Mouse (Mus musculus) midbrain, embryonic 16.5 days (tissue): ENCODE results near the gene Farsb. TPM values are rescaled to one million over a fixed set of nuclear protein-coding genes. Genes with fewer than 3 reads are reported as not detected.

Source experiments
- ATAC-seq: fragments of 200-750 bp; cut with Nextera tagmentation; 2 replicates; pipeline ENCODE4 v1.8.0; 2017; ENCODE audit warnings: moderate TSS enrichment
- H3K27ac ChIP-seq: fragments of 300-500 bp; sonication (generic); 2 replicates; pipeline ENCODE4 v1.5.1; 2014; ENCODE audit warnings: mild to moderate bottlenecking, low read length, mixed read lengths
- H3K27me3 ChIP-seq: fragments of 300-500 bp; sonication (generic); 2 replicates; pipeline ENCODE4 v1.6.1; 2014; ENCODE audit warnings: low read depth, low read length, mixed read lengths; ENCODE audit not compliant: control insufficient read depth, insufficient read depth
- H3K36me3 ChIP-seq: fragments of 300-500 bp; sonication (generic); 2 replicates; pipeline ENCODE4 v1.6.1; 2014; ENCODE audit warnings: mild to moderate bottlenecking, low read length, moderate library complexity, mixed read lengths; ENCODE audit not compliant: control insufficient read depth, insufficient read depth
- H3K4me1 ChIP-seq: fragments of 300-500 bp; sonication (generic); 2 replicates; pipeline ENCODE4 v1.6.1; 2014; ENCODE audit warnings: mild to moderate bottlenecking, low read length, mixed read lengths; ENCODE audit not compliant: control insufficient read depth, insufficient read depth
- H3K4me2 ChIP-seq: fragments of 300-500 bp; sonication (generic); 2 replicates; pipeline ENCODE4 v1.6.1; 2014; ENCODE audit warnings: mild to moderate bottlenecking, low read length, mixed read lengths
- H3K4me3 ChIP-seq: fragments of 300-500 bp; sonication (generic); 2 replicates; pipeline ENCODE4 v1.5.1; 2014; ENCODE audit warnings: low read depth, mild to moderate bottlenecking, low read length, moderate library complexity, mixed read lengths
- H3K9ac ChIP-seq: fragments of 300-500 bp; sonication (generic); 2 replicates; pipeline ENCODE4 v1.6.1; 2014; ENCODE audit warnings: low read depth, low read length, mixed read lengths
- H3K9me3 ChIP-seq: fragments of 300-500 bp; sonication (generic); replicated peaks from 2 replicates; pipeline ENCODE4 v1.6.1; 2014; ENCODE audit warnings: mild to moderate bottlenecking, low read length, mixed read lengths; ENCODE audit not compliant: control insufficient read depth, poor library complexity, severe bottlenecking
- WGBS: fragments of 180-500 bp; shearing (Covaris S2); extraction: QIAGEN DNeasy Blood & Tissue Kit; methylation state at CpG from one replicate; pipeline ENCODE4 v1.1.7; 2014; 5-methylcytosine and 5-hydroxymethylcytosine counted together
- polyA plus RNA-seq: library from polyadenylated mRNA; unstranded; fragments of >200 nt; fragmentation: Nextera tagmentation; extraction: Ambion mirVana; gene quantifications from 2 replicates; pipeline ENCODE4 v1.2.1, GENCODE M21; 2015

Gene Farsb
- polyA plus RNA-seq, 1 experiment from 2014 or later: 163 TPM

DNA sequence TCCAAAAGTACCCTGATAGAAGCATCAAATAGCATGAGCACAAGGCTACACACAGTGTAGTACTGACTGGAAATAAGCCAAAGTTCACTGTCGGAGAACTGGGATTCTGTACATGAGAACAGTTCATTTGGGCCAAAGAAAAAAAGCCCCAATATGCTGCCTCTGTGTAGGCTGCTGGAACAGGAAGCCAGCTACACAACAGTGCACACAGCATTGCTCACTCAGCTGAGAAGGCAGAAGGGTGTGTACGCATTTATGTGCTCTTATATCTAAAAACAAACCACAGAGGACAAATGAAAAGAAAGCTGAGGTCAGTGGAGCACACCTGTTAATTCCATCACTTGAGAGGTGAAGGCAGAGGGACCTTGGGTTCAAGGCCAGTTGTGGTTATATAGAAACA is 52.7 kb downstream of the Farsb start:
- no peaks in the 10 kb centered on the region for H3K4me1 ChIP-seq
- H3K4me3 ChIP-seq: no peak overlapping the region
- 0 out of 2 replicates have a peak, but pooled peaks cover 2% of the 10 kb centered on the region for H3K36me3 ChIP-seq
- H3K9me3 ChIP-seq: no peaks in the 10 kb centered on the region
- H3K27ac ChIP-seq: no peak overlapping the region
- H3K4me2 ChIP-seq: no peak overlapping the region
- H3K9ac ChIP-seq: no peak overlapping the region
- no peak for ATAC-seq
- H3K27me3 ChIP-seq: no peaks in the 10 kb centered on the region
- WGBS: 79% methylated on average over 2 of the region's 2 CpGs

DNA sequence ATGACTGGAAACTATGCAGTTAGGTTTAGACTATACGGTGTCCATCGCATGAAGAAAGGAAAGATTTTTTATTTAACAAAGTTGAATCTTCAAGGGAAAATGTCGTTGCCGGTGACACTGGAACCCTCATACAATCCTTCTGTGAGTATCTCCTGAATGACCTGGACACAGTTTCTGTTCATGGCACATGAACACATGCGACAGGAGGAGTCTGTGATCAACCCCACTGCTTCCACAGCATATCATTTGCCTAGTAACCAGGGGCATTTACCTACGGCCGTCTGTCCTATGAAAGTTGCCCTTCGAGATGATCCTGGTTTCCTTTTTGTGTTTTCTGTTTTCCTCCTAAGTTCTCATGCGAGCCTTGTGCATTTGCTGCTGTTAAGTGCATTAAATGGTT is 55.2 kb downstream of the Farsb start:
- Histone ChIP-seq H3K4me3 (no peak overlapping the region), H3K4me1 (no peaks in the 10 kb centered on the region), H3K27ac (no peak overlapping the region), H3K9me3 (no peaks in the 10 kb centered on the region), H3K27me3 (no peaks in the 10 kb centered on the region), H3K4me2 (no peak overlapping the region), H3K36me3 (no peaks in the 10 kb centered on the region), H3K9ac (no peak overlapping the region)
- WGBS: 95% methylated on average over 9 of the region's 9 CpGs
- ATAC-seq: no peak

DNA sequence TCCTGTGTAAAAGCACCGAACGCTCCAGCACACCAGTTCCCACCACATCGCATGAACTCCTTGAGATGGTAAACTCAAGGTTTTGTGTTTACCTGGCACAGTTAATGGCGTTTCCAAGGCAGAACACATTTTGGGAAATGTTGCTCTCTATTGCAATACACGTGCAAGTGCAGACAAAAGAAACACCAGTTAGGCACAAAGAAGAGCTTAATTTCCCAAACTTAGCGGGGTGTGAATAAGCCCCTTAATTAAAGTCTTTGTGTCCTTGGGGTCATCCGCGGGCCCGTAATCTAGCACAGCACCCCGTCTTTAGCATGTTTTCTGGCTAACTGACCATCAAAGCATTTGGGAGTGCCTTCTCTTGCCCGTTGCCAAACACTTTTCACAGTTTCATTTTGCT is 59.8 kb downstream of the Farsb start:
- no peak for ATAC-seq
- Histone ChIP-seq H3K36me3 (no peaks in the 10 kb centered on the region), H3K9me3 (no peaks in the 10 kb centered on the region), H3K4me2 (no peak overlapping the region), H3K4me1 (no peaks in the 10 kb centered on the region; the same call in 1 of the 2 replicates), H3K4me3 (no peak overlapping the region), H3K27me3 (no peaks in the 10 kb centered on the region), H3K27ac (no peak overlapping the region), H3K9ac (no peak overlapping the region)
- 15% methylated on average over 11 of the region's 11 CpGs for WGBS

GRCm38 (mm10) chr1:78426841-78427240 is 61.9 kb downstream of the Farsb start:
- H3K4me2 ChIP-seq: no peak overlapping the region
- no peaks in the 10 kb centered on the region for H3K27me3 ChIP-seq
- ATAC-seq: no peak
- no peaks in the 10 kb centered on the region; the same call in 1 of the 2 replicates for H3K4me1 ChIP-seq
- H3K9ac ChIP-seq: no peak overlapping the region
- H3K9me3 ChIP-seq: no peaks in the 10 kb centered on the region
- H3K4me3 ChIP-seq: no peak overlapping the region
- no peak overlapping the region for H3K27ac ChIP-seq
- no peaks in the 10 kb centered on the region for H3K36me3 ChIP-seq
- WGBS: 44% methylated on average over 3 of the region's 3 CpGs

DNA sequence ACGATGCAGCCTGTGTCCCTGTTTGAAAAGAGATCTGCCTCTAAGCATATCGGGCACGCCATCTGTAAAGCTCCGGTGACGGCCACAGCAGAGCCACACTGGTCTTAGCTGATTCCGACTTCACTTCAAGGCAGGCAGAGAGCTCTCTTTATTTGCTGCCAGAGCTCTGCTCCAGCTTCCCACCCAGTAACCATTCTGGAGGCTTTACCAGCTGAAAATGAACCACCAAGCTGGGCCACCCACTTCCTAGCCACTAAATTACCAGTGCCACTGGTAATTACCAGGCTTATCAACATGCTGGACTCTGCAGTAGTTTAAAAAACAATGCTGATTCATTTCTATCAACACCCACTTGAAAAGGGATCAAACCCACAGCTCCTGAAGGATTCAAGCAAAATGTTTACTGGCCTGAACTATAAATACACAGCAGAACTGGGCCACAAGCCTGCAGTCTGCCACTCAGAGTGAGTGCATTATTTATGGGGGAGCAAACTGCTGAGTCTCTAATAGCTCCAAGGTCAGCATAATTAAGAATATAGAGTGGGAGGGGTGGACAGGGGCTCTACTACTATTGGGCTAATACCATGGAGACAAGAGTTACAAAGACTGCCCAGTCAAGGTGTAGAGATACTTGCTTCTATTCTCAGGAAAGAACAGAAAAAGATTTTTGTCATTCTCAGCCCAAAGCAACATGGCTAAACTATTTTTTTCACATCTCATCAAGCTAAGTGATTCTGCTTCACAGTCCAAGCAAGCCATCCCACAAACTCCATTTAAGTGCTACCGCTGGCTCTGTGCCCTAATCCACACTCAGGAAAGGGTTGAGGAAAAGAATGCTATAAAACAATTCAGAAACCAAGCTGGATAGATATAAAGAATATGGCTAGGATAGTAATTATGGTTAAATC is 62.6 kb downstream of the Farsb start:
- H3K4me3 ChIP-seq: no peak overlapping the region
- no peaks in the 10 kb centered on the region for H3K36me3 ChIP-seq
- no peaks in the 10 kb centered on the region for H3K27me3 ChIP-seq
- WGBS: 60% methylated on average over 7 of the region's 7 CpGs
- no peak; the same call in 1 of the 2 replicates for ATAC-seq
- no peaks in the 10 kb centered on the region for H3K9me3 ChIP-seq
- H3K9ac ChIP-seq: no peak overlapping the region
- no peak overlapping the region for H3K4me2 ChIP-seq
- H3K27ac ChIP-seq: 0 out of 2 replicates have a peak overlapping the region, but pooled peaks have one; percentile 12
- H3K4me1 ChIP-seq: no peaks in the 10 kb centered on the region; the same call in 1 of the 2 replicates

DNA sequence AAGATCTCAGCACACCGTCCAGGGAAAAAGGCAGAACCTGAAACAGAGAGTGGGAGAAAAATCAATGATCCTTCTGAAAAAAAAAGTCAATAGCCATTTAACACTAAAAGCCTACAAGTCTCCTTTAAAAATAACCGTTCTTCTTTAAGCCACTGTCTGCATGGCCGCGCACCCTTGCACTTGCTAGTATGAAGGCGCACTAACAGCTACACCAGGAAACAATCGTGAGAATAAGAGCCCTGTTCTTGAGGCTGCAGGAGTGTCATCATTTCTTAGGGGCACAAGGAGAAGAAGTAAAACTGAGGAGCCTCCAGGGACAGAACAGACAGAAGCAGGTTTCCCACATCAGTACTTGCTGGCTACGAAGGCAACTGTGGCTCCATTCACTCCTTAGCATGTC is 63.4 kb downstream of the Farsb start:
- no peaks in the 10 kb centered on the region for H3K27me3 ChIP-seq
- H3K9ac ChIP-seq: no peak overlapping the region
- H3K9me3 ChIP-seq: no peaks in the 10 kb centered on the region
- WGBS: 81% methylated on average over 7 of the region's 7 CpGs
- H3K4me1 ChIP-seq: no peaks in the 10 kb centered on the region; the same call in 1 of the 2 replicates
- ATAC-seq: no peak
- H3K4me2 ChIP-seq: no peak overlapping the region
- no peak overlapping the region for H3K4me3 ChIP-seq
- no peak overlapping the region for H3K27ac ChIP-seq
- no peaks in the 10 kb centered on the region for H3K36me3 ChIP-seq

GRCm38 (mm10) chr1:78424848-78425247 is 63.8 kb downstream of the Farsb start:
- Histone ChIP-seq H3K4me2 (no peak overlapping the region), H3K4me1 (no peaks in the 10 kb centered on the region; the same call in 1 of the 2 replicates), H3K9me3 (no peaks in the 10 kb centered on the region), H3K27ac (no peak overlapping the region), H3K4me3 (no peak overlapping the region), H3K27me3 (no peaks in the 10 kb centered on the region), H3K36me3 (no peaks in the 10 kb centered on the region), H3K9ac (no peak overlapping the region)
- ATAC-seq: no peak
- 91% methylated on average over 4 of the region's 4 CpGs for WGBS

DNA sequence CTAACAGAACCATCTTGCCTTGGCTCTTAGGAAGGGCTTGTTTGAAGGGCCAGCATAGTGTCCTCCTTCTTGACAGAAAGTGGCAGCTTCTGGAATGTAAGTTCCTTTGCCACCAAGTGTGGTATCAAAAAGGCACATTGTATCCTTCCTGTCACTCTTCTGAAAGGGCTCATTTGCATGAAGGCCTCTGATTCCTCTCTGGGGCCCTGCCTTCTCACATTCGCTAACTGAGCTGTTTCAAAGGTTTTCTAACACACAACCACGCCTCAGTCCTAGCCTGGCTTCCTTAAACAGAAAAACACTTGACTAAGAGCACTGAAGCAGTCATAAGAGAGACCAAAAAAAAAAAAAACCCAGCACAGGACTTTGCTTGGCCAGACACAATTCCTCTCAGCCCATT is 66.1 kb downstream of the Farsb start:
- WGBS: 50% methylated on average over 2 of the region's 2 CpGs
- ATAC-seq: no peak
- no peak overlapping the region for H3K4me2 ChIP-seq
- H3K4me1 ChIP-seq: no peaks in the 10 kb centered on the region; the same call in 1 of the 2 replicates
- H3K27me3 ChIP-seq: no peaks in the 10 kb centered on the region
- H3K4me3 ChIP-seq: no peak overlapping the region
- H3K9me3 ChIP-seq: no peaks in the 10 kb centered on the region
- H3K27ac ChIP-seq: no peak overlapping the region
- H3K9ac ChIP-seq: no peak overlapping the region
- no peaks in the 10 kb centered on the region for H3K36me3 ChIP-seq

DNA sequence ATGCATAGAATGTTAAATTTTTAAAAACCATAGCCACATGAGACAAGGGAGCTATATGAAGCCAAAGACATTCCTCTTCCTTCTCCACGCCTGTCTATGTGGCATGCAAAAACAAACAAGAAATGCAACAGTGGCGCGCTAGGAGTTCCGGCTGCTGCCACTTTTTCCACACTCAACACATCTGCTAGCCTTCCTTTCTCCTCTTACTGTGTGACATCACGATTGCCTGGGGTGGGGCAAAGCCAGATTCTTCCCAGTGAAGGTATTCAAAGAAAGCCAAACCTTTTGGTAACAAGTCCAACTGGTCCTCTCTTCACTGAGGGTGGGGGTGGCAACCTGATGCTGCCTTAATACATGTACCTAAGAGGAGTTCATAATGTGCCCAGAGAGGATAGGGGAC is 66.9 kb downstream of the Farsb start:
- ATAC-seq: no peak
- Histone ChIP-seq H3K27me3 (no peaks in the 10 kb centered on the region), H3K36me3 (0 out of 2 replicates have a peak, but pooled peaks cover 3% of the 10 kb centered on the region), H3K27ac (no peak overlapping the region), H3K9ac (no peak overlapping the region), H3K9me3 (no peaks in the 10 kb centered on the region), H3K4me2 (no peak overlapping the region), H3K4me1 (no peaks in the 10 kb centered on the region; the same call in 1 of the 2 replicates), H3K4me3 (no peak overlapping the region)
- WGBS: 94% methylated on average over 5 of the region's 5 CpGs
